Mouse (Mus musculus) cerebellum, adult 9-10 months (tissue): Measurements from ENCODE around the gene Ppp1r15a.
A peak's percentile ranks its signal among the peaks of the same experiment; 100 is the strongest.
"Not testable (repeated sequence)": the region's sequence is repeated elsewhere in the genome, so short reads cannot be mapped to it uniquely, and the experiment has no call there.

Experiments
- DNase-seq: peaks from one replicate; pipeline ENCODE4 v3.0.0; 2022

Gene Ppp1r15a

DNA sequence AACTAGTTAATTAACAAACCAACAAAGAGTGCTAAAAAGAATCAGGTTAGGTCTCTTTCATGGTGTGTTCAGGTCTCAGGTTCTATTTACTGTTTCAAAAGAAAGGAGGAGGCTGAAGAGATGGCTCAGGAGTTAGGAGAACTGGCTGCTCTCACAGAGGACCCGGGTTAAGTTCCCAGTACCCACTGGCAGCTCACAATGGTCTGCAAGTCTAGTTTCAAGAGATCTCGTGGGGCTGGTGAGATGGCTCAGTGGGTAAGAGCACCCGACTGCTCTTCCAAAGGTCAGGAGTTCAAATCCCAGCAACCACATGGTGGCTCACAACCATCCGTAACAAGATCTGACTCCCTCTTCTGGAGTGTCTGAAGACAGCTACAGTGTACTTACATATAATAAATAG lies 45.8 kb downstream of the Ppp1r15a start:
- DNase-seq, result not testable (repeated sequence)

DNA sequence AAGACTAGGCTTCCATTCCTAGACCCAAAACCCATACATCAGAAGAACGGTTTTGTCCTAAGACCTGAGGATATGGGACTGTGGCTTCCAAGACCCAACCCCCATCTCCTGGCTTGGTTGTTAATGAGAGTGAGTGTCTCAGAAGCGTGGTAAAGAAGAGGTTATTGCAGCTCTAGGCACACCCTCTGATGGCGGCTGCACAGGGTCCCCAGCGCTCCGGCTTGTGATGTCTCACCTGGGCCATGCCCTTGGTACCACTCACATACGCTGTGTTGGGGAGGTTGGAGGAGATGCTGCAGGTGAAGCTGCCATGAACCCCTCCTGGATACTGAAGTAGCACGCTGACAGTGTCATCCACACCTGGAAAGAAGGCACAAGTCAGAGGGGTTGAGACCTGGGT lies 47.3 kb downstream of the Ppp1r15a start:
- no peak for DNase-seq

DNA sequence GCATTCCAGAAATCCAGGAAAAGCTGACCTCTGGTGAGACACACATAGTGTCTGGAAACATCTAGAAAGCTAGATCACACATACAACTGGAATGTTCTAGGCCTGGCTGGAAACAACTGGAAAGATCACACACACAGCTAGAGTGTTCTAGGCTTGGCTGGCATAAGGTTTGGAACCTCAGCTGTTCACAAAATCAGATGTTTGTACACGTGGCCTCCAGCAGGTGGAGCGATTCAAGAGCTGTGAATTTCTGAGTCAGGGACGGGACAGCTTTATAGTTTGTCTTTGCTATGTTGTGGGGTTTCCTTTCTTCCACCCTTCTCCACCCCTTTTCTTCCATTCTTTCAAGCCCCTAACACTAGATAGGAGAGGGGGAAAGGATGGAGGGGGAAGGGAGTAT lies 49.1 kb downstream of the Ppp1r15a start:
- peak; percentile 78 for DNase-seq

GRCm38 (mm10) chr7:45476453-45476852 lies 49.6 kb downstream of the Ppp1r15a start:
- no peak for DNase-seq

- peak; percentile 80 for DNase-seq
These were observed 50.6 kb downstream of the Ppp1r15a start for GRCm38 (mm10) chr7:45475291-45475969.
